Mouse (Mus musculus): ENCODE results near the gene Cdc45. TPM values are rescaled to one million over a fixed set of nuclear protein-coding genes. Genes with fewer than 3 reads are reported as not detected.

Cdc45 gene
- polyA plus RNA-seq, 1 experiment from 2014 or later, result 51.4 TPM

GRCm38 (mm10) chr16:18785485-18785884, 26.3 kb downstream of the Cdc45 start:
- no peak overlapping the region for H3K4me2 ChIP-seq (replicated peaks)
- H3K4me3 ChIP-seq, result no peak overlapping the region
- no peaks in the 10 kb centered on the region for H3K27me3 ChIP-seq
- H3K9me3 ChIP-seq, result no peaks in the 10 kb centered on the region
- peaks cover 68% of the 10 kb centered on the region for H3K36me3 ChIP-seq
- H3K27ac ChIP-seq, result no peak overlapping the region
- no peak overlapping the region for H3K9ac ChIP-seq
- no peak for ATAC-seq (ENCODE audit: insufficient number of reproducible peaks, insufficient read depth, low FRiP score, low TSS enrichment)
- H3K4me1 ChIP-seq, result no peaks in the 10 kb centered on the region
- 86% methylated on average over 1 of the region's 1 CpGs for WGBS

- no peak overlapping the region for H3K4me3 ChIP-seq
- no peak overlapping the region for H3K9ac ChIP-seq
- no peak overlapping the region for H3K27ac ChIP-seq
- H3K4me2 ChIP-seq (replicated peaks), result no peak overlapping the region
- H3K27me3 ChIP-seq, result no peaks in the 10 kb centered on the region; the same call in 1 of the 2 replicates
- WGBS, result 92% methylated on average over 7 of the region's 7 CpGs
- peaks cover 66% of the 10 kb centered on the region for H3K36me3 ChIP-seq
- ATAC-seq (ENCODE audit: insufficient number of reproducible peaks, insufficient read depth, low FRiP score, low TSS enrichment), result no peak
- no peaks in the 10 kb centered on the region for H3K4me1 ChIP-seq
- no peaks in the 10 kb centered on the region for H3K9me3 ChIP-seq
These were observed 26.8 kb downstream of the Cdc45 start for GRCm38 (mm10) chr16:18785025-18785424.

GRCm38 (mm10) chr16:18781810-18782209, 30.0 kb downstream of the Cdc45 start:
- H3K4me1 ChIP-seq, result peaks cover 11% of the 10 kb centered on the region; the same call in 1 of the 2 replicates
- no peaks in the 10 kb centered on the region for H3K9me3 ChIP-seq
- no peak overlapping the region for H3K4me3 ChIP-seq
- H3K4me2 ChIP-seq (replicated peaks), result no peak overlapping the region
- H3K27me3 ChIP-seq, result peaks cover 26% of the 10 kb centered on the region
- no peak overlapping the region for H3K9ac ChIP-seq
- H3K27ac ChIP-seq, result no peak overlapping the region
- ATAC-seq (ENCODE audit: insufficient number of reproducible peaks, insufficient read depth, low FRiP score, low TSS enrichment), result no peak
- peaks cover 46% of the 10 kb centered on the region for H3K36me3 ChIP-seq
- 84% methylated on average over 10 of the region's 10 CpGs for WGBS

GRCm38 (mm10) chr16:18778461-18778860, 33.3 kb downstream of the Cdc45 start:
- no peak overlapping the region for H3K9ac ChIP-seq
- no peak overlapping the region for H3K27ac ChIP-seq
- H3K4me1 ChIP-seq, result peaks cover 15% of the 10 kb centered on the region; the same call in 1 of the 2 replicates
- ATAC-seq (ENCODE audit: insufficient number of reproducible peaks, insufficient read depth, low FRiP score, low TSS enrichment), result no peak
- H3K4me2 ChIP-seq (replicated peaks), result no peak overlapping the region
- no peaks in the 10 kb centered on the region for H3K9me3 ChIP-seq
- peaks cover 53% of the 10 kb centered on the region for H3K27me3 ChIP-seq
- 68% methylated on average over 2 of the region's 2 CpGs for WGBS
- H3K4me3 ChIP-seq, result peak overlapping the region; percentile 39; the same call in 1 of the 2 replicates
- peaks cover 19% of the 10 kb centered on the region for H3K36me3 ChIP-seq

- peaks cover 13% of the 10 kb centered on the region for H3K36me3 ChIP-seq
- no peak overlapping the region for H3K27ac ChIP-seq
- H3K9me3 ChIP-seq, result no peaks in the 10 kb centered on the region
- H3K4me2 ChIP-seq (replicated peaks), result peak overlapping the region; percentile 65
- no peak for ATAC-seq (ENCODE audit: insufficient number of reproducible peaks, insufficient read depth, low FRiP score, low TSS enrichment)
- peak overlapping the region; percentile 39 for H3K4me3 ChIP-seq
- 4% methylated on average over 80 of the region's 80 CpGs for WGBS
- H3K4me1 ChIP-seq, result peaks cover 15% of the 10 kb centered on the region; the same call in 1 of the 2 replicates
- peak overlapping the region; percentile 34 for H3K9ac ChIP-seq
- peaks cover 53% of the 10 kb centered on the region for H3K27me3 ChIP-seq
These were observed 34.4 kb downstream of the Cdc45 start for GRCm38 (mm10) chr16:18777101-18778080.

GRCm38 (mm10) chr16:18776556-18777100, 35.2 kb downstream of the Cdc45 start, which contains the start of gene Cldn5:
Gene Cldn5, plus strand, starts transcription at chr16:18776847.
- Histone ChIP-seq H3K4me1 (peaks cover 15% of the 10 kb centered on the region; the same call in 1 of the 2 replicates), H3K4me3 (peak within 1 kb of the TSS; percentile 39), H3K36me3 (peaks cover 6% of the 10 kb centered on the region; the same call in 1 of the 2 replicates), H3K27ac (no peak within 1 kb of the TSS), H3K4me2 (replicated peaks) (peak within 1 kb of the TSS; percentile 65), H3K9me3 (no peaks in the 10 kb centered on the region), H3K9ac (peak within 1 kb of the TSS; percentile 34), H3K27me3 (peaks cover 53% of the 10 kb centered on the region)
- 3% methylated on average over 19 of the region's 19 CpGs for WGBS
- ATAC-seq (ENCODE audit: insufficient number of reproducible peaks, insufficient read depth, low FRiP score, low TSS enrichment), result 0 out of 2 replicates have a peak, but pooled peaks have one; percentile 12

GRCm38 (mm10) chr16:18775621-18776555, 35.9 kb downstream of the Cdc45 start:
- no peak overlapping the region for H3K9ac ChIP-seq
- peak overlapping the region; percentile 65 for H3K4me2 ChIP-seq (replicated peaks)
- H3K4me3 ChIP-seq, result peak overlapping the region; percentile 39; the same call in 1 of the 2 replicates
- peaks cover 53% of the 10 kb centered on the region for H3K27me3 ChIP-seq
- no peak for ATAC-seq (ENCODE audit: insufficient number of reproducible peaks, insufficient read depth, low FRiP score, low TSS enrichment)
- WGBS, result 23% methylated on average over 18 of the region's 18 CpGs
- H3K27ac ChIP-seq, result no peak overlapping the region
- peaks cover 4% of the 10 kb centered on the region; the same call in 1 of the 2 replicates for H3K36me3 ChIP-seq
- H3K9me3 ChIP-seq, result no peaks in the 10 kb centered on the region
- peaks cover 15% of the 10 kb centered on the region; the same call in 1 of the 2 replicates for H3K4me1 ChIP-seq

GRCm38 (mm10) chr16:18773936-18774335, 37.9 kb downstream of the Cdc45 start:
- Histone ChIP-seq H3K4me2 (replicated peaks) (no peak overlapping the region), H3K9ac (no peak overlapping the region), H3K27ac (no peak overlapping the region; the same call in 1 of the 2 replicates), H3K27me3 (peaks cover 49% of the 10 kb centered on the region), H3K36me3 (no peaks in the 10 kb centered on the region), H3K4me1 (peaks cover 15% of the 10 kb centered on the region; the same call in 1 of the 2 replicates), H3K4me3 (no peak overlapping the region), H3K9me3 (no peaks in the 10 kb centered on the region)
- 8% methylated on average over 2 of the region's 2 CpGs for WGBS
- no peak for ATAC-seq (ENCODE audit: insufficient number of reproducible peaks, insufficient read depth, low FRiP score, low TSS enrichment)

- ATAC-seq (ENCODE audit: insufficient number of reproducible peaks, insufficient read depth, low FRiP score, low TSS enrichment), result no peak
- Histone ChIP-seq H3K4me2 (replicated peaks) (no peak overlapping the region), H3K4me1 (no peaks in the 10 kb centered on the region), H3K9ac (no peak overlapping the region), H3K27ac (no peak overlapping the region), H3K36me3 (no peaks in the 10 kb centered on the region), H3K27me3 (peaks cover 4% of the 10 kb centered on the region), H3K4me3 (no peak overlapping the region), H3K9me3 (no peaks in the 10 kb centered on the region)
- 62% methylated on average over 1 of the region's 1 CpGs for WGBS
These were observed 42.3 kb downstream of the Cdc45 start for GRCm38 (mm10) chr16:18769501-18769900.

- Histone ChIP-seq H3K4me2 (replicated peaks) (no peak overlapping the region), H3K36me3 (no peaks in the 10 kb centered on the region), H3K27me3 (no peaks in the 10 kb centered on the region), H3K4me3 (no peak overlapping the region), H3K4me1 (no peaks in the 10 kb centered on the region), H3K27ac (no peak overlapping the region), H3K9me3 (no peaks in the 10 kb centered on the region), H3K9ac (no peak overlapping the region)
- WGBS, result 74% methylated on average over 4 of the region's 4 CpGs
- ATAC-seq (ENCODE audit: insufficient number of reproducible peaks, insufficient read depth, low FRiP score, low TSS enrichment), result no peak
These were observed 45.4 kb downstream of the Cdc45 start for GRCm38 (mm10) chr16:18766390-18766789.

- no peaks in the 10 kb centered on the region for H3K27me3 ChIP-seq
- no peak overlapping the region for H3K4me3 ChIP-seq
- WGBS, result 49% methylated on average over 3 of the region's 3 CpGs
- ATAC-seq (ENCODE audit: insufficient number of reproducible peaks, insufficient read depth, low FRiP score, low TSS enrichment), result no peak
- H3K36me3 ChIP-seq, result no peaks in the 10 kb centered on the region
- no peak overlapping the region for H3K9ac ChIP-seq
- H3K4me2 ChIP-seq (replicated peaks), result no peak overlapping the region
- H3K9me3 ChIP-seq, result no peaks in the 10 kb centered on the region
- H3K4me1 ChIP-seq, result no peaks in the 10 kb centered on the region
- H3K27ac ChIP-seq, result no peak overlapping the region
These were observed 48.8 kb downstream of the Cdc45 start for GRCm38 (mm10) chr16:18762960-18763359.
